Mouse (Mus musculus): ENCODE results near the gene Urod.
A peak's percentile ranks its signal among the peaks of the same experiment; 100 is the strongest.

- TF ChIP-seq ZC3H11A (IDR thresholded peaks at IDR 0.05; ENCODE audit: borderline replicate concordance, low read depth, low read length) (peak; percentile 64; the same call in 1 of the 2 replicates), MAFK (IDR thresholded peaks at IDR 0.05; ENCODE audit: insufficient read depth, low read depth, low read length) (no peak), CHD2 (IDR thresholded peaks at IDR 0.05; ENCODE audit: low read depth, low read length) (no peak), HCFC1 (IDR thresholded peaks at IDR 0.05; ENCODE audit: borderline replicate concordance, insufficient read depth, low read length) (no peak)
Measured at GRCm38 (mm10) chr4:116986400-116987121, 7.7 kb downstream of the Urod start.
